Comparison of ENCODE assay signal across 9 mouse cellular contexts in the genomic region with DNA sequence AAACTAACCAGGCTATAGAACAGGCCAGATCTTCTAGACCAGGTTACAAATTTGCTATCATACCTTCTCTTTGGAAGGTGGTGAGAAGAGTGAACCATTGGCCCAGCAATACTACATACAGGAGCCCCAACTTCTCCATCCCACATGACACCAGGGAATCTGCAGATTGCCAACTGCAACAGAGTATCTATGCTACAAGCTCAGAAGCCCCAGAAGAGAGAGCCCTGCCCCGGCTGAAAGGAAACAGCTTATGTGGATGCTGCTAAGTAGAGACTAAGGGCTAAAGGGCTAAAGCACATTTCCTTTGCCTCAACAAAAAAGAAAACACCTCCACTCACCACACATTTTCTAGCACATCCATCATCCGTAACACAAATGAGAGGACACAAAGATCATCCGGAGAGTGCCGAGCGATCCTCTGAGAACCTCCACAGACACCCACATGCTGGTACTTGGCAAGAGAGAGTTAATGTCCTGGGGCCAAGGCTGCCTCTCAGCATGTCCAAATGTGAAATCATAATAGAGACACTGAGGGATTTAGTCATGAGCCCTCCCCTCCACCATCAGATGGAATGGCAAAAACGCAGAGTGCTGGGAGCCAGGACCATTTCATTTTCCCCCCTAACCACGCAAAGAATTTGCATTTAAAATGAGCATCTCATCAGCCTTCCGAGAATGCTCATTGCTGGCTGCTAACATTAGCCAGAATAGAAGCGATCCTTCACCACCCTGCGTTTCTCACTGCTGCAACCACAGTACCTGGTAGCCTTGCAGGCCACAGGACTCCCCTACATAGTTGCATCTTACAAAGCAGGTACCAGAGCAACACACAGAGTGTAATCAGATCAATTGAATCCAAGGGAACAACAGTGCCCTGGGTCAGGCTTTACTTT. TPM values are rescaled to one million over a fixed set of nuclear protein-coding genes. Genes with fewer than 3 reads are reported as not detected.
DNase-seq lines count a peak whose midpoint lies in the region; ATAC-seq lines count a peak whose summit lies in the region.
"Had no signal": no experiment of that assay in that cellular context is flagged by ENCODE, and none has a peak within 500 bp of the region (broad histone marks: within the 10 kb centered on the region; RNA-seq: fewer than 3 reads in every experiment).

No protein-coding gene starts in this region.

- DNase-seq in heart, adult 11 months: peak; percentile 90
- no peak for DNase-seq in heart, adult 18-20 months
- peak; percentile 30 for DNase-seq in cerebellum, adult 11-12 months
- DNase-seq in gonadal fat pad, adult 2 months (ENCODE audit: low read depth): peak; percentile 26
- DNase-seq in mesoderm, embryonic 11.5 days (ENCODE audit: low read depth, low spot score): peak; percentile 41
- DNase-seq in adrenal gland, adult 18-20 months (ENCODE audit: low spot score in 2 of 2): no peak
- DNase-seq in liver: no peak

- no peak for ATAC-seq in erythroblast, adult 5-6 weeks (replicated peaks; ENCODE audit: low FRiP score, poor library complexity, severe bottlenecking)
- ATAC-seq: CD4-positive, CD25-positive, alpha-beta regulatory T cell, adult 4 months had no signal

RNA-seq across cellular contexts. Expression of a gene that starts 13.5 kb away (rescaled TPM):
- total RNA-seq in heart, adult 18-20 months (2021): 10 to 100 TPM; 73.7 to 80.4 TPM
- polyA plus RNA-seq in gonadal fat pad, adult 2 months (2012; rRNA removed): 29.3 and 36.0 TPM in 2 replicates
- total RNA-seq in adrenal gland, adult 18-20 months (2021): 10 to 100 TPM; 24.6 to 27.5 TPM
- not detected in 2 replicates for total RNA-seq in erythroblast, adult 5-6 weeks (2015; ENCODE audit: low replicate concordance)
- 0.14 and 0.51 TPM in 2 replicates for total RNA-seq in erythroblast, adult 5-6 weeks (2017; ENCODE audit: low replicate concordance)

Comparison
In these comparisons a context has a peak if more than half of its experiments do, and no peak if none do; other contexts are left out.
1. DNase-seq: peak in heart, adult 11 months (single experiment), cerebellum, adult 11-12 months (single experiment), gonadal fat pad, adult 2 months (single experiment) and mesoderm, embryonic 11.5 days (single experiment); none in heart, adult 18-20 months (0 of 2), adrenal gland, adult 18-20 months (0 of 2) and liver (single experiment).
2. RNA of a gene that starts 13.5 kb away (total RNA-seq): 73.7 to 80.4 TPM in heart, adult 18-20 months and 24.6 to 27.5 TPM in adrenal gland, adult 18-20 months; 0.14 to 0.51 TPM in erythroblast, adult 5-6 weeks; every median in the first group is over 10 times any median in the second.